Mouse (Mus musculus) liver, embryonic 15.5 days (tissue): ENCODE measurements around the gene Larp6. TPM values are rescaled to one million over a fixed set of nuclear protein-coding genes. Genes with fewer than 3 reads are reported as not detected.
A peak's percentile ranks its signal among the peaks of the same experiment; 100 is the strongest.

Experiments used
- ATAC-seq: fragments of 200-750 bp; cut with Nextera tagmentation; 2 replicates; pipeline ENCODE4 v1.8.0; 2017; ENCODE audit warnings: moderate number of reproducible peaks, mild to moderate bottlenecking, moderate library complexity; ENCODE audit not compliant: insufficient read depth
- H3K27ac ChIP-seq: fragments of 300-500 bp; sonication (generic); replicated peaks from 2 replicates; pipeline ENCODE4 v1.5.1; 2015; ENCODE audit warnings: mild to moderate bottlenecking, inconsistent platforms
- H3K27me3 ChIP-seq: fragments of 300-500 bp; sonication (generic); 2 replicates; pipeline ENCODE4 v1.6.1; 2015; ENCODE audit warnings: mild to moderate bottlenecking, inconsistent platforms
- H3K36me3 ChIP-seq: fragments of 300-500 bp; sonication (generic); replicated peaks from 2 replicates; pipeline ENCODE4 v1.6.1; 2015; ENCODE audit warnings: moderate library complexity, mild to moderate bottlenecking, inconsistent platforms
- H3K4me1 ChIP-seq: fragments of 300-500 bp; sonication (generic); replicated peaks from 2 replicates; pipeline ENCODE4 v1.6.1; 2015; ENCODE audit warnings: inconsistent platforms
- H3K4me2 ChIP-seq: fragments of 300-500 bp; sonication (generic); 2 replicates; pipeline ENCODE4 v1.6.1; 2015; ENCODE audit warnings: moderate library complexity, mild to moderate bottlenecking, inconsistent platforms
- H3K4me3 ChIP-seq: fragments of 300-500 bp; sonication (generic); replicated peaks from 2 replicates; pipeline ENCODE4 v1.5.1; 2015; ENCODE audit warnings: mild to moderate bottlenecking, inconsistent platforms
- H3K9ac ChIP-seq: fragments of 300-500 bp; sonication (generic); 2 replicates; pipeline ENCODE4 v1.6.1; 2015; ENCODE audit warnings: moderate library complexity, mild to moderate bottlenecking, inconsistent platforms
- H3K9me3 ChIP-seq: fragments of 300-500 bp; sonication (generic); replicated peaks from 2 replicates; pipeline ENCODE4 v1.6.1; 2016; ENCODE audit warnings: inconsistent platforms
- WGBS: fragments of 180-500 bp; shearing (Covaris S2); methylation state at CpG from one replicate; pipeline ENCODE4 v1.1.7; 2015; ENCODE audit warnings: mixed read lengths; ENCODE audit not compliant: insufficient replicate concordance; 5-methylcytosine and 5-hydroxymethylcytosine counted together
- polyA plus RNA-seq: library from polyadenylated mRNA; unstranded; fragments of >200 nt; fragmentation: Nextera tagmentation; extraction: Ambion mirVana; gene quantifications from 2 replicates; pipeline ENCODE4 v1.2.1, GENCODE M21; 2015

Larp6 gene
- polyA plus RNA-seq, 1 experiment from 2014 or later = 0.08 TPM

DNA sequence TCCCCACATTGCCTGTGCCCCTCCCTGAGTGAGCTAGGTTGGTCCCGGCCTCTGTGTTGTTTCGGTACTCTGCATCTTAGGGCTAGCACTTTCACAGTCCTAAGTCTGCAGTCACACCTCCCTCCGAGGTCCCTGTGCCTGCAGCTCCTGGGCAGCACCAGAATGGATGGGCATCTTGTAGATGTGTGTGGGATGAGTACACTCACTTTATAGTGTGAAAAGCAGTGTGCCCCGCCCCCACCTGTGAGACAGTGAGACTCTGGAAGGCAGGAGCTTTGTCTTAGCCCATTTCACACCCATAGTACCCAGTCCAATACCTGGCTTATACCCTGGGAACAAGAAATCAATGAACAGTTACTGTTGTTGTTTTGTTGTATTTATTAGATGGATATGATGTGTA lies 2.5 kb downstream of the Larp6 start:
- H3K27ac ChIP-seq = no peak overlapping the region

DNA sequence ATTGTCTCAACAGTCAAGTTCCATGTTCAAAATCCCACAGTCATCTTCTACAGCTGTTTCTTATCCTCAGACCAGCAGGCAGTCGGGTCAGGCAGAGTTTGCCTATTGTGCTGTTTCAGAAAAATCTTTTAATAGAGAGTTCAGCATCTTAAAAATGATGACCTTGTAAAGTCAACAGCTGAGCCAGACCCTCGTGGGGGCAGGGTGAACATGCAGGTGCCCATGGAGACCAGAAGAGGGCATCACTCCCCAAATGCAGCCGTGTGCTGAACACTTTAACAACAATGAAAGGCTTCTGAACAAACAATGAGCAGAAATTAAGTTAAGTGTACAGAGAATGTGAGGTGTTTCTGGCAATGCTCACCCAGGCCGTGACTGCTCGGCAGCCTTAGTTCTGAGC lies 3.0 kb downstream of the Larp6 start:
- H3K4me3 ChIP-seq = no peak overlapping the region
- H3K9ac ChIP-seq = no peak overlapping the region
- peaks cover 25% of the 10 kb centered on the region for H3K27me3 ChIP-seq
- WGBS = 44% methylated on average over 5 of the region's 5 CpGs
- no peaks in the 10 kb centered on the region; the same call in 1 of the 2 replicates for H3K4me1 ChIP-seq
- no peak for ATAC-seq
- no peaks in the 10 kb centered on the region for H3K36me3 ChIP-seq
- H3K27ac ChIP-seq = no peak overlapping the region
- no peak overlapping the region for H3K4me2 ChIP-seq
- no peaks in the 10 kb centered on the region for H3K9me3 ChIP-seq

More for the DNA sequence above, 2.5 kb downstream of the Larp6 start:
- Histone ChIP-seq H3K9ac (no peak overlapping the region), H3K27me3 (peaks cover 25% of the 10 kb centered on the region), H3K4me1 (no peaks in the 10 kb centered on the region; the same call in 1 of the 2 replicates), H3K9me3 (no peaks in the 10 kb centered on the region), H3K4me3 (no peak overlapping the region), H3K4me2 (no peak overlapping the region), H3K36me3 (no peaks in the 10 kb centered on the region)
- WGBS = 62% methylated on average over 4 of the region's 4 CpGs
- ATAC-seq = no peak

DNA sequence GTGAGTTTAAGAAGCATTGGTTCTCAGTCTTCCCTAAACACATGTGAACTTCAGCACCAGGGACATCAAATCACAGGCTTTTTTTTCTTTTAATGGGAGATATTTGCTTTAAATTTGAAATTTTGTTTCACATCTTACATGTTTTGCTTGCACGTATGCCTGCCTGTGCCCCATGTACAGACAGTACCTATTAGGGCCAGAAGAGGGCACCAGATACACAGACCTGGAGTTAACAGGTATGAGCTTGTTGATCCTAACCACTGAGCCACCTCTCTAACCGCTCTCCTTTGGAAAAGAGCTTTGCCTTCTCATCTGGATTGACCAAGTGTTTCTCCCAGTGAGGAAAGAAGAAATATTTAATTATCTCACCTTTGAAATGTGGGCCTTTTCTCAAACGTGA lies 5.5 kb downstream of the Larp6 start:
- Histone ChIP-seq H3K36me3 (no peaks in the 10 kb centered on the region), H3K9me3 (no peaks in the 10 kb centered on the region)
- no peak for ATAC-seq

DNA sequence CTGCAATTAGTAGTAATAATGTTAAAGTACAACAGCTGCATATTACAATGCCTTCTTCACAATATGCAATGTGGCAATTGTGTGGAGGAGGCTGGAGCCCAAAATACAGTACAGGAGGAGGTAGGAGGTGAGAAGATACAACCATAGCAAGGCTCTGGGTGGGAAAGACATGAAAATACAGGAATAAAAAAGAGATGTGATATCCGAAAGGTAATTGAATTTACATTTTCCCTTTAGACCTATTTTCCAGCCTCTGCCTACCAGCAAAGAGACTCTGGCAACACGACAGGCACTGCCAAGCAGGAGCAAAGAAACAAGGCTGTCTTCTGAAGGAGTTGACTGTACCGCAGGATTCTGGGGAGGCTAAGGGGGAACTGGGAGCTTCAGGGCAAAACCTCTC lies 6.9 kb downstream of the Larp6 start:
- no peaks in the 10 kb centered on the region for H3K4me1 ChIP-seq
- no peak for ATAC-seq
- no peaks in the 10 kb centered on the region for H3K36me3 ChIP-seq
- WGBS = 58% methylated on average over 3 of the region's 3 CpGs
- no peak overlapping the region for H3K9ac ChIP-seq
- H3K27me3 ChIP-seq = no peaks in the 10 kb centered on the region
- H3K9me3 ChIP-seq = no peaks in the 10 kb centered on the region
- no peak overlapping the region for H3K4me2 ChIP-seq
- no peak overlapping the region for H3K27ac ChIP-seq
- H3K4me3 ChIP-seq = no peak overlapping the region

More for the DNA sequence above, 5.5 kb downstream of the Larp6 start:
- H3K4me3 ChIP-seq = no peak overlapping the region
- peaks cover 12% of the 10 kb centered on the region for H3K27me3 ChIP-seq
- H3K9ac ChIP-seq = no peak overlapping the region
- no peaks in the 10 kb centered on the region; the same call in 1 of the 2 replicates for H3K4me1 ChIP-seq
- WGBS = 40% methylated on average over 3 of the region's 3 CpGs
- H3K27ac ChIP-seq = no peak overlapping the region
- H3K4me2 ChIP-seq = no peak overlapping the region

DNA sequence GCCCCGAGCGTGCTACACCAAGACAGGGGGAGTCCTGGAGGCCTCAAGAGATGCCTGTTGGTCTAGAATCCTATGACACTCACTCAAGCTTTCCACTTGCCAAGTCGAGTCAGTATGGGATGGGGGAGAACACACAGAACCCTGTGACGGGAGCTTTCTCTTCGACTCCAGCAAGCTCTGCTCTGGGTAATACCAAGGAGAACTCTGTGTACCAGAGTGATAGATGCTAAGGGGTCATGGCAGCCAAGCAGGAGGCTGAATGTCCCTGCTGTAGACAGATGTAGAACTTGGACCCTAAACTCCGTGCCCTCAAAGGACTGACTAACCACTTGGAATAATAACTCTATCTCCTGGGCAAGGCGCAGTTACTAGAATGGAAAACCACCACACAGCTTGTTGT lies 12.2 kb downstream of the Larp6 start:
- H3K36me3 ChIP-seq = no peaks in the 10 kb centered on the region
- H3K27ac ChIP-seq = no peak overlapping the region
- no peaks in the 10 kb centered on the region for H3K27me3 ChIP-seq
- no peak overlapping the region for H3K4me2 ChIP-seq
- H3K4me1 ChIP-seq = no peaks in the 10 kb centered on the region
- no peak for ATAC-seq
- H3K9me3 ChIP-seq = no peaks in the 10 kb centered on the region
- no peak overlapping the region for H3K9ac ChIP-seq
- 70% methylated on average over 7 of the region's 7 CpGs for WGBS
- no peak overlapping the region for H3K4me3 ChIP-seq

DNA sequence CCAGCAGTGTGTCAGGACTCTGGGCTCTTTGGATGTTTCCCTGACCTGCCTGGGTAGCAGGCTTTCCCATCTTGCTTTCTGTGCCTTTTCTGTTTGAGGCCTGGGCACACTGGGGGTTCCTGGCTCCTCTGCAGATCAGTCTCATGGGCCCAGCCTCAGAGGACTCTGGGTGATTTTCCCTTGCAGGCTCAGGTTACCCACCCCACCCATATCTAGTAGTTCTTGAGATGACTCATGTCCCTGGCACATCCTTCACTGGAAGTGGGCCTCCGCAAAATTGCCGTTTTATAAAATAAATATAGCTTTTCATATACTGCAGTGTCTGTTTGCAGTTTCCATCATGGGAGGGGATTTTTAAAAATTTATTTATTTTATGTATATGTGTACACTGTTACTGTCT lies 21.5 kb downstream of the Larp6 start:
- Histone ChIP-seq H3K36me3 (no peaks in the 10 kb centered on the region), H3K27me3 (no peaks in the 10 kb centered on the region), H3K4me2 (no peak overlapping the region), H3K4me3 (no peak overlapping the region), H3K9me3 (no peaks in the 10 kb centered on the region), H3K4me1 (no peaks in the 10 kb centered on the region), H3K9ac (no peak overlapping the region), H3K27ac (no peak overlapping the region)
- WGBS = 88% methylated on average over 2 of the region's 2 CpGs
- no peak for ATAC-seq

DNA sequence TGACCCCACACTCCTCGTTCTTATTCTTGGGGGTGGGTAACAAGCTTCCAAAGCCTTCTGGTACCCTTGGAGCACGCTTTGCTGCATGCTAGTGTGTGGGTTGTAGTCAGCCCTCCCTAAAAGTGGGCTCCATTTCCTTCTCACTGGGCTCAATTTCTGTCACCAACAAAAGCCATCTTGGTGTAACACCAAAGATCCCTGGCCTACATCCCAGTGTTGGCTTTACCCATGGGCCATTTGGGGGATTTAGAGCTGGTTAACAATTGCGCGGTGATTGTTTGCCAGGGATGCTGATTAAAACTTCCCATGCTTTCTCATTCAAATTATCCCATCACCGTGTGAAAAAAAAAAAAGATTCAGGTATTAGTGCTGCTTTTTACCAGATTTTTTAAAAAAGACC lies 26.3 kb downstream of the Larp6 start:
- no peaks in the 10 kb centered on the region for H3K36me3 ChIP-seq
- no peaks in the 10 kb centered on the region; the same call in 1 of the 2 replicates for H3K27me3 ChIP-seq
- ATAC-seq = no peak
- no peaks in the 10 kb centered on the region for H3K4me1 ChIP-seq
- 65% methylated on average over 5 of the region's 5 CpGs for WGBS
- H3K4me2 ChIP-seq = no peak overlapping the region
- H3K9ac ChIP-seq = no peak overlapping the region
- no peak overlapping the region for H3K27ac ChIP-seq
- no peaks in the 10 kb centered on the region for H3K9me3 ChIP-seq
- H3K4me3 ChIP-seq = no peak overlapping the region

DNA sequence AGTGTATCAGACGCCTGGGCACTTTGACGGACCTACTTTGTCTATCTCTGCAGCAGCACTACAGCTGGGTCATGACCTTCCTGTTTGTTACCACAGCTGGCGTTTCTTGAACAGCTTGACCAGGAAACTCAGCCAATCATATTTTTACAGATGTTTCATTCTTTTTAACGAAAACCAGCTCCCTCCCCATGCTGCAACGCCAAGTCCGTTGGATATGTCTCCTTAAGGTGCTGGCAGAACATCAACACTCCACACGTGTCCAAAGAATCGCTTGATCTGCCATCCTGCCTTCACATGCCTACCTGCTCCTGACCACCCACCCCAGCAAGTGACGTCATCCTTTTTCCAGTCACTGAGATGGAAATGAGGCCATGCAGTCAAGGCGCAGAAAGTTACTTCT lies 28.6 kb downstream of the Larp6 start:
- Histone ChIP-seq H3K9ac (no peak overlapping the region), H3K27me3 (no peaks in the 10 kb centered on the region; the same call in 1 of the 2 replicates), H3K9me3 (no peaks in the 10 kb centered on the region), H3K27ac (no peak overlapping the region), H3K36me3 (no peaks in the 10 kb centered on the region), H3K4me3 (no peak overlapping the region), H3K4me1 (no peaks in the 10 kb centered on the region), H3K4me2 (no peak overlapping the region)
- 29% methylated on average over 10 of the region's 10 CpGs for WGBS
- ATAC-seq = no peak

DNA sequence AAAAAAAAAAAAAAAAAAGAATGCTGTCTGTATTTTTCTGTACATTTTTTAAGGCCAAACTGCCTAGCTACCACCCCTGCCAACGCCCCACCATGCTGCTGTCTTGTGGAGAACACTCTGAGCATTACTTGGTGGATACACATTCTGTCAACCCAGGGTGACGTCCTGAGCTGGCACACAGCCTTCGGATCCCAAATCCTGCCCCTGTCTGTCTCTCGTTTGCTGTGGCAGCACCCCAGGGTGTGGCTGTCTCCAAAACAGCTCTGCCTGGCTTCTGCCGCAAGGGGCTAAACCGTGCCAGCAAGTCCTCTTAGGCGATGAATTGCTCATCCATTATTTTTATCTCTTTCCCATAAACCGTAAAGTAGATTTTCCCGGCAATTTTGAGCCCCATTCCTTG lies 29.7 kb downstream of the Larp6 start:
- no peak overlapping the region for H3K4me3 ChIP-seq
- 56% methylated on average over 9 of the region's 9 CpGs for WGBS
- H3K27me3 ChIP-seq = no peaks in the 10 kb centered on the region; the same call in 1 of the 2 replicates
- no peak overlapping the region for H3K9ac ChIP-seq
- H3K4me1 ChIP-seq = no peaks in the 10 kb centered on the region
- no peak overlapping the region for H3K4me2 ChIP-seq
- no peaks in the 10 kb centered on the region for H3K36me3 ChIP-seq
- no peak overlapping the region for H3K27ac ChIP-seq
- no peak for ATAC-seq
- no peaks in the 10 kb centered on the region for H3K9me3 ChIP-seq

DNA sequence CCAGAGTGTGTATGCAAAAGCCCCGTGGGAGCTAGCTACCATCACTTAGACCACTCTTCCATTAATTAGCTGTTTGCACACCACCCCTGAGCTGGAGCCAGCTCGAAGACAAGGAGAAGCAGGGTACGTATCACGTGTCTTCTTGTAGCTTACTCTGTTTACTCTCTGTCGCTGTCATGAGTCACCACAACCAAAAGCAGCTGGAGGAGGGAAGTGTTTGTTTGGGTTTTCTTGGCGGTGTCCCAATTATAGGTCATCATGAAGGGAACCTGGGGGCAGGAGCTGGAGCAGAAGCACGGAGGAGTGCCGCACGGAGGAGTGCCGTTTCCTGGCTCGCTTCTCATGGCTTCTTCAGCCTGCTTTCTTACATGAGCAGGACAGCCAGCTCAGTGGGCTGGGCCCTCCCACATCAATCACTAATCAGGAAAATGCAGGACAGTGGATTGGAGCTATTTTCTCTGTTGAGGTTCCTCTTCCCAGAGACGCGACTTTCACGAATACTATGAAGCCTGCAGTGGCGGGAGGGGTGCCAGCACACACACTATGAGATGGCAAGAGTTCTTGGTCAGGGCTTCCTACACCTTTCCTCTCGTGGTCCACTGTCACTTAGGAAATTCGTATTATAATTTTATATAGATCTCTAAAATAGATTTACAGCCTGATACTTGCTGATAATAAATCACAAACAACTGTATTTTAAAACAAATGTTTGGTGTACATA lies 30.6 kb downstream of the Larp6 start:
- H3K9ac ChIP-seq = no peak overlapping the region
- 21% methylated on average over 17 of the region's 17 CpGs for WGBS
- H3K9me3 ChIP-seq = no peaks in the 10 kb centered on the region
- H3K4me1 ChIP-seq = no peaks in the 10 kb centered on the region
- H3K4me2 ChIP-seq = peak overlapping the region; percentile 18; the same call in 1 of the 2 replicates
- H3K4me3 ChIP-seq = no peak overlapping the region
- ATAC-seq = no peak
- no peak overlapping the region for H3K27ac ChIP-seq
- H3K36me3 ChIP-seq = no peaks in the 10 kb centered on the region
- no peaks in the 10 kb centered on the region; the same call in 1 of the 2 replicates for H3K27me3 ChIP-seq

DNA sequence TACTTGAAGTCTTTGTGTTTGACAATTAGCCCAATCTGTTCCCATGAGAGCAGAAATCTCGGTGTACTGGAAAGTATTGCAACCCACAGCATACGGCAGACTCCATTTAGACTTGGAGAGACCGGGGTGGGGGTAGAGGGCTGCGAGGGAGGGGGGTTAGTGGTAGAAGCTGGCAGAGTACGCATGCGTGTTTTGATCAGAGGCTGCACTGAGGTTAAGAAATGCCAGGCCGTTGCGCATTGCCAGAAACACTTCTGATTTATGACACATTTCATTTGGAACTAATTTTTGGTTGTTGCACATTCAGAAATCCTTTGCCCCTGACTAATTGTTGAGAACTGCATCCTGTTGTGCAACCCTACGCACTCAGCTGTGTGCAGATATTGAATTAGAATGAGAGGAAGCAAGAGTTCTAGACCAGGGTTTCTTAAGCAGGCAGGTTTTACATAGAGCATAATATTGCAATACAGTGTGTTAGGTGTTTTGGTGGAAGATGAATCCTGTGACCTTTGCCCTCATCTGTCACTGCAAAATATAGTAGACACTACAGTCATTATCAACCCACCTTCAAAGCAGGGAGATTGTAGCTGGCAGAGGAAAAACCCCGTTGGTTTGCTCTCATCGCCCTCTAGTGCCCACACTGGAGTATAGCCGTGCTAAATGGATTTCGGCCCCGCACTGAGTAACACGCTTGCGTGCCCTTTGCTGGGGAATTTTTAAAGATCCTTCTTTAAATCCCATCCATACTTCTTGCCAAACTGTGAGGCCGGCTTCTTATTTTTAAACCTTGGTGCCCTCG lies 31.6 kb downstream of the Larp6 start:
- no peak for ATAC-seq
- H3K4me3 ChIP-seq = no peak overlapping the region
- H3K27ac ChIP-seq = no peak overlapping the region
- no peak overlapping the region for H3K9ac ChIP-seq
- WGBS = 38% methylated on average over 18 of the region's 18 CpGs
- no peaks in the 10 kb centered on the region for H3K36me3 ChIP-seq
- no peak overlapping the region for H3K4me2 ChIP-seq
- no peaks in the 10 kb centered on the region for H3K9me3 ChIP-seq
- H3K4me1 ChIP-seq = no peaks in the 10 kb centered on the region
- no peaks in the 10 kb centered on the region; the same call in 1 of the 2 replicates for H3K27me3 ChIP-seq
